Comparison of ENCODE assay signal across 24 mouse cellular contexts in genomic region chr17:71096557-71097208, GRCm38 (mm10).
DNase-seq lines count a peak whose midpoint lies in the region; ATAC-seq and TF ChIP-seq lines count a peak whose summit lies in the region.
"Had no signal": no experiment of that assay in that cellular context is flagged by ENCODE, and none has a peak within 500 bp of the region (broad histone marks: within the 10 kb centered on the region; RNA-seq: fewer than 3 reads in every experiment).

No protein-coding gene starts in this region.

- peak overlapping the region; percentile 61 for H3K27ac ChIP-seq in heart, embryonic 13.5 days (replicated peaks)
- H3K27ac ChIP-seq in kidney, adult 2 months (ENCODE audit: insufficient read depth, low read depth, low read length) = peak overlapping the region; percentile 96
- 0 out of 2 replicates have a peak overlapping the region, but pooled peaks have one; percentile 3 for H3K27ac ChIP-seq in brown adipose tissue, adult 24 weeks (replicated peaks; ENCODE audit: low read depth, low read length)
- H3K27ac ChIP-seq: hindbrain, embryonic 13.5 days; layer of hippocampus, adult 2 months; left cerebral cortex, adult 2 months; liver, embryonic 15.5 days; lung, embryonic 15.5 days had no signal

- H3K4me1 ChIP-seq in heart, embryonic 13.5 days = peaks cover 29% of the 10 kb centered on the region
- peaks cover 32% of the 10 kb centered on the region; the same call in 1 of the 2 replicates for H3K4me1 ChIP-seq in kidney, adult 2 months (ENCODE audit: control insufficient read depth, insufficient read depth, low read length)
- H3K4me1 ChIP-seq in brown adipose tissue, adult 24 weeks (ENCODE audit: control insufficient read depth, insufficient read depth, insufficient read length, low read length) = no peaks in the 10 kb centered on the region
- H3K4me1 ChIP-seq: hindbrain, embryonic 13.5 days had no signal

- H3K27me3 ChIP-seq in heart, embryonic 13.5 days (replicated peaks) = no peaks in the 10 kb centered on the region
- H3K27me3 ChIP-seq in kidney, adult 2 months (replicated peaks; ENCODE audit: control insufficient read depth, insufficient read depth, low read length) = no peaks in the 10 kb centered on the region
- H3K27me3 ChIP-seq: hindbrain, embryonic 13.5 days; liver, embryonic 15.5 days; lung, embryonic 15.5 days had no signal

- no peaks in the 10 kb centered on the region for H3K9me3 ChIP-seq in heart, embryonic 13.5 days
- H3K9me3 ChIP-seq: hindbrain, embryonic 13.5 days; liver, embryonic 15.5 days; lung, embryonic 15.5 days had no signal

- DNase-seq in heart, adult 9 months (ENCODE audit: low spot score in 2 of 2) = no peak
- DNase-seq in kidney, adult 2 months = no peak
- no peak for DNase-seq in kidney, adult 9 months
- DNase-seq in urinary bladder, postnatal 10 days (ENCODE audit: low spot score) = no peak
- DNase-seq: adrenal gland, adult 2 months; adrenal gland, postnatal 36 days; gastrocnemius, postnatal 25 days; lung, postnatal 4 days; midbrain, embryonic 14.5 days; right cerebral cortex, postnatal 25 days; spleen, adult 18-20 months; thymus, adult 18-20 months; thymus, postnatal 25 days had no signal

- H3K4me3 ChIP-seq in heart, embryonic 13.5 days = no peak overlapping the region
- no peak overlapping the region for H3K4me3 ChIP-seq in kidney, adult 2 months (ENCODE audit: insufficient read depth, low read depth, low read length)
- no peak overlapping the region for H3K4me3 ChIP-seq in brown adipose tissue, adult 24 weeks (ENCODE audit: insufficient read depth, low read depth, low read length)
- H3K4me3 ChIP-seq: erythroblast, embryonic 14.5 days; hindbrain, embryonic 13.5 days; layer of hippocampus, adult 2 months; left cerebral cortex, adult 2 months; liver, embryonic 15.5 days; lung, embryonic 15.5 days had no signal

- H3K4me2 ChIP-seq in heart, embryonic 13.5 days = no peak overlapping the region
- H3K4me2 ChIP-seq: hindbrain, embryonic 13.5 days; liver, embryonic 15.5 days; lung, embryonic 15.5 days had no signal

- TF ChIP-seq CTCF in kidney, adult 2 months (conservative IDR thresholded peaks at IDR 0.05; ENCODE audit: insufficient read depth, insufficient read length, low read depth, low read length) = no peak

- H3K36me3 ChIP-seq in heart, embryonic 13.5 days = peaks cover 75% of the 10 kb centered on the region
- no peaks in the 10 kb centered on the region for H3K36me3 ChIP-seq in kidney, adult 2 months (ENCODE audit: control insufficient read depth, insufficient read depth, low read length)
- H3K36me3 ChIP-seq: hindbrain, embryonic 13.5 days; liver, embryonic 15.5 days; lung, embryonic 15.5 days had no signal

- ATAC-seq in heart, embryonic 13.5 days (ENCODE audit: extremely low read depth, insufficient number of reproducible peaks, low FRiP score, low TSS enrichment) = no peak
- peak; percentile 81; the same call in 1 of the 2 replicates for ATAC-seq in monocyte, adult 5-6 weeks (replicated peaks; ENCODE audit: insufficient number of reproducible peaks, low FRiP score, low TSS enrichment, poor library complexity, severe bottlenecking)
- ATAC-seq: CD4-positive, CD25-positive, alpha-beta regulatory T cell, adult 4 months; forebrain, embryonic 16.5 days had no signal

- WGBS in heart, embryonic 13.5 days = 78% methylated on average over 8 of the region's 8 CpGs
- 38% methylated on average over 8 of the region's 8 CpGs for WGBS in kidney, adult 2 months

- H3K9ac ChIP-seq in heart, embryonic 13.5 days = no peak overlapping the region
- H3K9ac ChIP-seq: hindbrain, embryonic 13.5 days; liver, embryonic 15.5 days; lung, embryonic 15.5 days had no signal

- TF ChIP-seq POLR2A in kidney, adult 2 months (IDR thresholded peaks at IDR 0.05; ENCODE audit: low read depth, low read length) = no peak

Comparison
In these comparisons a context has a peak if more than half of its experiments do, and no peak if none do; other contexts are left out.
1. H3K27ac ChIP-seq: peak in every context shown above with its lines; median percentile 96 in kidney, adult 2 months; 61 in heart, embryonic 13.5 days; 3 in brown adipose tissue, adult 24 weeks.